Mouse (Mus musculus) olfactory bulb, adult 2 months (tissue): ENCODE measurements around the gene Sema3a. TPM values are rescaled to one million over a fixed set of nuclear protein-coding genes. Genes with fewer than 3 reads are reported as not detected.

ENCODE experiments used
- H3K27ac ChIP-seq: fragments of 200-500 bp; 2 replicates; pipeline ENCODE4 v1.5.1; 2012; ENCODE audit warnings: low read depth, low read length; ENCODE audit not compliant: insufficient read depth
- H3K4me1 ChIP-seq: fragments of 200-500 bp; 2 replicates; pipeline ENCODE4 v1.6.1; 2012; ENCODE audit warnings: low read length; ENCODE audit not compliant: control insufficient read depth, insufficient read depth
- H3K4me3 ChIP-seq: fragments of 200-500 bp; 2 replicates; pipeline ENCODE4 v1.5.1; 2012; ENCODE audit warnings: mild to moderate bottlenecking, low read depth, low read length, moderate library complexity; ENCODE audit not compliant: insufficient read depth
- CTCF ChIP-seq: fragments of 200-500 bp; IDR thresholded peaks from 2 replicates; pipeline ENCODE4 v1.5.1; 2012; ENCODE audit warnings: low read depth, mild to moderate bottlenecking, low read length, moderate library complexity; ENCODE audit not compliant: insufficient read depth
- POLR2A ChIP-seq: fragments of 200-500 bp; IDR thresholded peaks from 2 replicates; pipeline ENCODE4 v1.6.1; 2012; ENCODE audit warnings: mild to moderate bottlenecking, low read depth, low read length, moderate library complexity; ENCODE audit not compliant: insufficient read depth
- WGBS: fragments of 180-500 bp; shearing (Covaris S2); methylation state at CpG from one replicate; pipeline ENCODE4 v1.1.7; 2018; 5-methylcytosine and 5-hydroxymethylcytosine counted together
- polyA plus RNA-seq: library from polyadenylated mRNA; stranded (reverse); fragments of >200 nt; gene quantifications from 2 replicates; pipeline ENCODE4 v1.2.4, GENCODE M21; 2012; ENCODE audit warnings: low replicate concordance; ENCODE audit not compliant: missing spikeins, insufficient read depth, insufficient read length

Gene Sema3a
- polyA plus RNA-seq, 1 experiment: not detected

DNA sequence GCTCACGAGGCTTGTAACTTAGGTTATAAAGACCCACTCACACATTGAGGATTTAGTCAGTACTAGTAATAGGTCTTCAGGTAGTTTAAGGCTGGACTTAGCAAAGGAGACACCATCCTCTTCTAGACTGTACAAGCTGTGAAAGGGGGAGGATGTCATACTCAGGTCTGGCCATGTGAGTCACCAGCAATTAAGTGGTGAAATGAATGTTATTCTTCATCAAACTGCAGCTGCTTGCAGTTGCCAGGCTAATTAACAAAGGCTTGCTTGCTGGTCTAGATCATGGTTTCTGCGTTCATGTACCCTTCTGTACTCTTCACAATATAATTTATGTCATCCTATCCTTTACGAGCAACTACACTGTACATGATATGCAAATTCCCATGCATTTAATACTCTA, 264.8 kb downstream of the Sema3a start:
- H3K4me3 ChIP-seq: no peak overlapping the region
- no peaks in the 10 kb centered on the region for H3K4me1 ChIP-seq
- TF ChIP-seq POLR2A: no peak
- TF ChIP-seq CTCF: no peak
- WGBS: 51% methylated on average over 3 of the region's 3 CpGs
- H3K27ac ChIP-seq: no peak overlapping the region

DNA sequence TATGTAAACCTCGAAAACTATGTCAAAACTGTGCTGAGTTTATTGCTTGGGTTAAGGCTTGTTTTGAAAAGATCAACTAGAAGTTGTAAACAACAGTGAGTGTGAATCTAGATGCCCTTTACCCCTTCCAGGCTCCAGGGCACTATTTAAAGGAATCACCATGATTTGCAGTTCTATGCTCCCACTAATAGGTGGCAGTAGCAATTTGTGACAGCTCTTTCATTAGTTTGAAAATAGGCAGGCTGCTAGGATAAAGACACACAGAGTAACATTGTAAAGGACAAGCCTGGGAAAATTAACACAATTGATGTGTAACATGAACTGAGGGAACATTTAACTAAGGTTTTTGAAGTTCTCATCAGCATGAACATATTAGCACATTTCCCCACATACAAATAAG, 280.2 kb downstream of the Sema3a start:
- WGBS: 58% methylated on average over 1 of the region's 1 CpGs
- no peak for TF ChIP-seq CTCF
- TF ChIP-seq POLR2A: no peak
- Histone ChIP-seq H3K4me1 (no peaks in the 10 kb centered on the region), H3K4me3 (no peak overlapping the region), H3K27ac (no peak overlapping the region)

DNA sequence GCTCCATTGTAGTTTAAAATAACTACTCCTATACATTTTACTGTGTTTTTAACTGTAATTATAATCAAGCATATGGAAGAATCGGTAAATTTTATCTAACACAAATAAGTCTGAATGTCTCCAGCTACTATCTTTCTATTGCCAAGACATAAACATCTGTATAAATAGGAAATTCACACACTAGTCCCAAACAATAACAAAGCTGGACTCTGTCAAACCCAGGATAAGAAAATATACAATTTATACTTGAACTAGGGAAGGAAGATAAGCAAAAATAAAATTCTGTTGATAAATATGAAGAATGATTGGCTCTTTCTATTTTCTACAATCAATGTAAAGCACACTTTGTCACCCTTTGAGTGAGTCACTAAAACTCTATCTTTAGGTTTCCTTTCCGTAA, 280.9 kb downstream of the Sema3a start:
- Histone ChIP-seq H3K27ac (no peak overlapping the region), H3K4me1 (no peaks in the 10 kb centered on the region), H3K4me3 (no peak overlapping the region)
- TF ChIP-seq CTCF (no peak), POLR2A (no peak)
- 89% methylated on average over 2 of the region's 2 CpGs for WGBS

DNA sequence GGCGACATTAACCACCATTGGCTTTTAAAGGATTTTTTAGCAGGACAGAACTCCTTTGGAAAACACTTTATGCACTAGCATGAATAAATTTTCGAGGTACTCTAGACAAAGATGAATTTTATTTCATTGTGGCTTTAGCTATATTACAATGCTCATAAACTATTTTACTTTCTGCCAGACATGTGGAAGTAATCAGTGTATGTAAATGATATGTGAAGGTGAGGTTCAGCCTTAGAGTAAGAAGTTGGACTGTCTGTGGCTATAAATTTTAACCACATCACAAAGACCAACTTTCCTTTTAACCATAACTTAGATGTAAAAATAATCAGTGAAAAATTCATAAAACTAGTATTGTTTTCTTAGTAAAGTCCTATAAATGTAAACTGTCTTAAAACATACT, 286.7 kb downstream of the Sema3a start:
- Histone ChIP-seq H3K4me1 (no peaks in the 10 kb centered on the region), H3K4me3 (no peak overlapping the region), H3K27ac (no peak overlapping the region)
- TF ChIP-seq POLR2A (no peak), CTCF (no peak)
- WGBS: 82% methylated on average over 2 of the region's 2 CpGs

DNA sequence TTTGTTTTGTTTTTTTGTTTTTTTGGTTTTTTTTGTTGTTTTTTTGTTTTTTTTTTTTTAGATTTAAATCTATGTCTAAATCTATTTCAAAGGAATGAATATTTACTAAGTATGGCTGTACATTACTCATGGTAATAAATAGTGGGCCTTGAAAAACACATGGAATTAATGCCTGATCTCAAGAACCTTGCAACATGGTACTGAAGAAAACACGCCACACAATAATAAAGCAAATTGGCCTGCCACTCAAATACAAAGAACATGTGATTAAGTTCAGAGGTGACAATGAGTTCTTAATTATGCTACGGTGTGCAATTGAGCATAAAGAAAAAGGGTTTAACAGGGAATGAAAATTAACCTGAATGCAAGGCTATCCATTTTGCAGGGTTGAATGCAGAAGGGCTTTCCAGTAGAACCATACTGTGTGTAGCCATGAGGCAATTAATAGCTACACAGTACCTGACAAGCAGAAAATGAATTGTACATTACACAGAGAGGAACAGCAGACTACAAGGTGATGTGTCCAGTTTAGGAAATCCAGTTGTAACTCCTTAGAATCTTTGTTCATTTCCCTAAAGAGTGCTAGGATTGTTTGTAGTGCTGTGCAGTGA, 288.8 kb downstream of the Sema3a start:
- WGBS: 70% methylated on average over 2 of the region's 2 CpGs
- Histone ChIP-seq H3K27ac (no peak overlapping the region), H3K4me1 (no peaks in the 10 kb centered on the region), H3K4me3 (no peak overlapping the region)
- no peak for TF ChIP-seq POLR2A
- no peak for TF ChIP-seq CTCF

DNA sequence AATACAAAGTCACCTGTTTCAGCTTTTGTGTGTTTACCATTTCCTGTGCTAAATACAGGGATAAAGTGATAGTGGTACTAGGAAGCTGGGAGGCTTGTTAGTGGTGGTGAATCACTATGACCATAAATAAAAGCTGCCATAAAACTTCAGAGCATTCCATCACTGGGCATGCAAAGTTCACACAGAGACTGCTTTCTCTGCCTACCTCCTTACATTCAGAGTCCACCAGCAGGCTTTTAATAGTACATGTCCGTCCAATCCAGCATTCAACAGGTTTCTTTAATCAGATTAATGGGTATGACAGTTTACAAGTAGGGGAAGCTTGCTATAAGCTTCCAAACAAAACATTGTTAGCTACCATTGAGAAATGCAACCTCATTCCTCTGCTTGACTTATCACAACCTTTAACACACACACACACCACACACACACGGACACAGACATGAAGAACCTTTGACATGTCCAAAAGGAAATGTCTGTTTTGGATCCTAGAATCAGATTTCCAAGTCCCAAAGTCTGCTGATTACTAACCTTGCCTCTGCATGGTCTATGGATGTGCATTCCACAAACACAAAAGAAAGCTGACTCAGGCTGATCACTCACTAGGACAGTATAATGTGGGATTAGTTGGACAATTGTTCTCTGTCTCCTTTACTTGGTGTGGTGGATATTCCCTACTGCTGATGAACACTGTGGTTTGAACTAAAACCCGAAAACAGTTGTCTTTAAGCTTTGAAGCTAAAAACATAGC, 291.9 kb downstream of the Sema3a start:
- Histone ChIP-seq H3K4me3 (no peak overlapping the region), H3K4me1 (no peaks in the 10 kb centered on the region), H3K27ac (no peak overlapping the region)
- TF ChIP-seq CTCF: no peak
- TF ChIP-seq POLR2A: no peak
- 67% methylated on average over 3 of the region's 3 CpGs for WGBS

DNA sequence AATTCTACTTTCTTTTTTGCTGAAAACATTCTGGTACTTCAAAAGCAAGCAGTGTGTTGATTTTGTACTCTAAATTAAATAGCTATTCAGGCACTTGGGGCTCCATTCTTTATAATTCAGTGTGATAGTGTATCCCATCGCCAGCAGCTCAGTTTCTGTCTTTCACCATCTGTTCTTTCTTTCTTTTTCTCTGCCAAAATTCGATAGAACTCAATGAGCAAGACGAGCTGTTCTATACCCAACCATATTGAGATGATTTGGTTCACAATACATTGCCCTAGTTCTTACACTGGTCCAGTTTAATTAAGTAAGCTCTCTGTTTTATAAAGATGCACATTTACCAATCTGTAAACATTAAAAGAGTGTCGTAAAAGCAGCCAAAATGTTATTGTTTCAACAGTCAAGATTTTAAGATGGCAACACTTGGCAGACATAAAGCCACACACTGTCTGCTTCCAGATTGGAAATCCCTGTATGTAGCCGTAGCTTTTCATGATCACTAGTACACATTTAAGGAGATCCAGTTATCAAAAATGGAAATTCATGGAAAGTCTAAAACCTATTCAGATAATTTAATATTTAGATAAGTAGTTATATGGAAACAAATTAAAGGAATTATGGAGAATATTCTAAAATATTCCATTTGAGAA, 296.2 kb downstream of the Sema3a start:
- no peak overlapping the region for H3K4me3 ChIP-seq
- no peak for TF ChIP-seq CTCF
- no peak for TF ChIP-seq POLR2A
- WGBS: 44% methylated on average over 5 of the region's 5 CpGs
- no peaks in the 10 kb centered on the region for H3K4me1 ChIP-seq
- H3K27ac ChIP-seq: no peak overlapping the region

DNA sequence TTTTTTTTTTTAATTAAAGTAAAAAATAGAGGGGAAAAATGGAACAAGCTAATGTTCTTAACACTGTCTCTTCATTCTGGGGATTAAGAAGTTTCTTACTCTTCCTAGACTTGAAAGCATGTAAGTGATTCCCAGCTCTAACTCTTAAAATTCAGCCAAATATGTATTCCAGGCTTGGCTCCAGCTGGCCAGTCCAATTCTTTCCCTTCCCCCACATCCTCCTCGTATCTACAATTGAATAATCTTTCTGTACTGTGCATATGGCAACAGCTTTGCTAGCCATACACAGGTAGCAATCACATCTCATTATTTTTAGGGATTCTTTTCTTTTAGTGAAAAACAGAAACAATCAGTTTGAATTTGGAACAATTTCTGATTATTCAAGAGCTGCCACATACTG, 303.5 kb downstream of the Sema3a start:
- TF ChIP-seq POLR2A (no peak), CTCF (no peak)
- Histone ChIP-seq H3K4me1 (no peaks in the 10 kb centered on the region), H3K27ac (no peak overlapping the region), H3K4me3 (no peak overlapping the region)
- 38% methylated on average over 1 of the region's 1 CpGs for WGBS

DNA sequence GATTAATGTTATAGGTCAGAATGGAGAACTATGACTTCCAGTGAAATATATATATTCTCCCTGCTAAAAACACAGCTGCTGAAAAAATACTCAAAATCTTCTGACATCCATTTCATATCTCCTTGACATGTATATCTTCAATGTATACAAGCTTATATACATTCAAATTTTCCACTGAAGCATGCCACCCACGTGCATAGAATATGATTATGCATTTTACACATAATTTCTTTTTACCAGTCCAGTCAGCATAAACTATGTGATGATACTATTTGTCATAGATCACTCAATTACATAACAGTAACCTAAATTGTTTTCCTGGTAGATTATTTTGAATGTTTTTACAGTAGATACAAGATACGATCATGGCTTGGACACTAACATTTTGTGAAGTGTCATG, 306.6 kb downstream of the Sema3a start:
- Histone ChIP-seq H3K4me3 (no peak overlapping the region), H3K4me1 (no peaks in the 10 kb centered on the region), H3K27ac (no peak overlapping the region)
- WGBS: 90% methylated on average over 2 of the region's 2 CpGs
- TF ChIP-seq CTCF (no peak), POLR2A (no peak)

DNA sequence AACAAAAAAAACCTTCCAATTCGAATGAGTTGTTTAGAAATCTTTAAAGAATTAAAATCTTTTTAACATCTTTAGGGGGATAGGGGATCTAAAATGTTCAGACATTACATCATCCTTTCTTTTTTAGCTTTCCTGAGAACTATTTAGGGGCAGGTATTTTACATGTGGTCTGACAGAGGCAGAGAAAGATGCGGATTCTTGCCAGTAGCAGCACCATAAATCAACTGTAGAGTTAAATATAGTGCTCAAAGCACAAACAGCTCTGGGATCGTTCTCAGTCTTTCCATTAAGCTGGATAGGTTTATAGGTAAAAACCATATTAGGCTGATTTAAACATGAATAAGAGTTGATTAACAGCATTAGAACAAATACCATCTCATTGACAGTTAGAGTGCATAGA, 307.4 kb downstream of the Sema3a start:
- no peak overlapping the region for H3K27ac ChIP-seq
- no peak overlapping the region for H3K4me3 ChIP-seq
- 68% methylated on average over 3 of the region's 3 CpGs for WGBS
- H3K4me1 ChIP-seq: no peaks in the 10 kb centered on the region
- no peak for TF ChIP-seq POLR2A
- TF ChIP-seq CTCF: no peak
